Mouse (Mus musculus) G1E (cell line): ENCODE measurements at regions not wholly inside any gene's neighbourhood (a gene's known extent, or its start where the extent isn't known, plus 50 kb on each side); places are given as distances from the start of the nearest gene placed in this dataset.

Source experiments
- ATAC-seq: 2 replicates; pipeline ENCODE4 v1.8.0; 2016; ENCODE audit warnings: mild to moderate bottlenecking; ENCODE audit not compliant: insufficient number of reproducible peaks, poor library complexity, low FRiP score, severe bottlenecking; ENCODE audit errors: extremely low read depth
- DNase-seq: peaks from one replicate; pipeline ENCODE4 v3.0.0; 2012; ENCODE audit warnings: low spot score
- H3K27me3 ChIP-seq: 2 replicates; pipeline ENCODE4 v1.6.1; 2012; ENCODE audit warnings: mild to moderate bottlenecking, low read length, inconsistent platforms; ENCODE audit not compliant: insufficient read depth
- H3K36me3 ChIP-seq: replicated peaks from 2 replicates; pipeline ENCODE3; 2012; ENCODE audit warnings: mild to moderate bottlenecking, inconsistent platforms
- H3K4me1 ChIP-seq: 2 replicates; pipeline ENCODE4 v1.6.1; 2012; ENCODE audit warnings: low read depth, low read length, inconsistent platforms, mixed read lengths; ENCODE audit not compliant: insufficient read depth
- H3K4me3 ChIP-seq: 2 replicates; pipeline ENCODE4 v1.5.1; 2012; ENCODE audit warnings: low read depth, mild to moderate bottlenecking, inconsistent platforms, low read length, moderate library complexity, mixed read lengths
- H3K9me3 ChIP-seq: replicated peaks from 2 replicates; pipeline ENCODE4 v1.6.1; 2012; ENCODE audit warnings: inconsistent platforms
- CTCF ChIP-seq: IDR thresholded peaks from 2 replicates; pipeline ENCODE4 v1.5.1; 2012; ENCODE audit warnings: low read depth, low read length, inconsistent platforms, mixed read lengths
- GATA1 ChIP-seq: IDR thresholded peaks from 2 replicates; pipeline ENCODE4 v1.6.1; 2012; ENCODE audit warnings: borderline replicate concordance, low read length, inconsistent platforms, mixed read lengths
- GATA2 ChIP-seq: IDR thresholded peaks from 2 replicates; pipeline ENCODE4 v1.6.1; 2012; ENCODE audit warnings: low read depth, low read length, inconsistent platforms, borderline replicate concordance
- POLR2AphosphoS5 ChIP-seq: IDR thresholded peaks from 2 replicates; pipeline ENCODE4 v1.6.1; 2012; ENCODE audit warnings: low read depth, low read length, inconsistent platforms; ENCODE audit not compliant: insufficient replicate concordance
- TAL1 ChIP-seq: conservative IDR thresholded peaks from 2 replicates; pipeline ENCODE4 v1.6.1; 2012; ENCODE audit warnings: low read depth, low read length, inconsistent platforms, mixed read lengths

DNA sequence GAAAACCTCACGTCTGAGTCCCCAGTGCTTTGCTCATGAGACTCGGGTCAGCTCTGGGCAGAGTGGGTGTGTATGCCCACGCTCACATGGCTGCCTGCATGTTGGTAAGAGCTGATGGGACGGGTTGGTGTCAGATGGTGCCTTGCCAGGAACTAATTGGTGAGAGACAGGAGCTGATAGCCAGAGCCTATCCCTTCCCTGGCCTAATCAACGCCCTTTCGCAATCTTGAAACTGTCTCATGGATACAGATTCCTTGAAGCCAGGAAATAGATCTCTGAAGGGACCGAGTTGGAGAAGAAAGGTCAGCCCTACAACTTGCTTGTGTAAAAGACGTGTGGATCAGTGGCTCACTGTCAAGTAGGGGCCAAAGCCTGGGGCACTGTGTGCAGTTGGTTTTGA, 95.3 kb upstream of the Bcl6 start:
- no peaks in the 10 kb centered on the region for H3K27me3 ChIP-seq
- DNase-seq (no peak), ATAC-seq (no peak)
- H3K4me3 ChIP-seq = no peak overlapping the region
- H3K9me3 ChIP-seq = peaks cover 22% of the 10 kb centered on the region
- no peaks in the 10 kb centered on the region for H3K4me1 ChIP-seq
- no peaks in the 10 kb centered on the region for H3K36me3 ChIP-seq
- TF ChIP-seq TAL1 (no peak), POLR2AphosphoS5 (no peak), GATA1 (no peak), CTCF (no peak), GATA2 (no peak)

DNA sequence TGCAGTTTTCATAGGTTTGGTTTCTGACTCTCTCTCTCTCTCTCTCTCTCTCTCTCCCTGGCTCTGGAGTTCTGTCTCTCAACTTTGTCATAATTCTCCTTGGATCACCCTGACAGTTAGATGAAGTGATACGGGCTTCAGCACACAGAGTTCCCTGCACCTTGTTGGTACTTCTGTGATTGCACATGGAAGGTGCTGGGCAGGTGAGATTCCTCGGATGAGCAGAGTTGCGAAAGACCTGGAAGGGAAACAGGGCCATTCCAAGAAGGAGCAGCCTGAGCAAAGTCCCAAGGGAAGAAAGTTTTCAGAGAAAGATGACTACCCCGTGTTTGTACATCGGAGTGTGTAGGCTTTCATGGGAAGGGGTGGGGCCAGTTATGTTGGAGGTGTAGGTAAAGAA, 91.8 kb upstream of the Bcl6 start:
- ATAC-seq = no peak
- Histone ChIP-seq H3K4me3 (no peak overlapping the region), H3K9me3 (peaks cover 42% of the 10 kb centered on the region), H3K36me3 (no peaks in the 10 kb centered on the region), H3K27me3 (no peaks in the 10 kb centered on the region), H3K4me1 (no peaks in the 10 kb centered on the region)
- DNase-seq = no peak
- TF ChIP-seq POLR2AphosphoS5 = no peak
- TF ChIP-seq GATA1 = no peak
- no peak for TF ChIP-seq CTCF
- TF ChIP-seq GATA2 = no peak
- TF ChIP-seq TAL1 = no peak

- no peak for ATAC-seq
These were observed 90.0 kb upstream of the Bcl6 start for GRCm38 (mm10) chr16:24078622-24079021.

GRCm38 (mm10) chr16:24077428-24077827, 88.8 kb upstream of the Bcl6 start:
- ATAC-seq = no peak

More at GRCm38 (mm10) chr16:24078622-24079021, 90.0 kb upstream of the Bcl6 start:
- TF ChIP-seq POLR2AphosphoS5 = no peak
- no peak for TF ChIP-seq TAL1
- TF ChIP-seq CTCF = no peak
- no peak for TF ChIP-seq GATA2
- no peak for TF ChIP-seq GATA1
- H3K36me3 ChIP-seq = no peaks in the 10 kb centered on the region
- no peak for DNase-seq
- no peaks in the 10 kb centered on the region for H3K4me1 ChIP-seq
- H3K9me3 ChIP-seq = peaks cover 49% of the 10 kb centered on the region
- H3K4me3 ChIP-seq = no peak overlapping the region
- H3K27me3 ChIP-seq = no peaks in the 10 kb centered on the region

DNA sequence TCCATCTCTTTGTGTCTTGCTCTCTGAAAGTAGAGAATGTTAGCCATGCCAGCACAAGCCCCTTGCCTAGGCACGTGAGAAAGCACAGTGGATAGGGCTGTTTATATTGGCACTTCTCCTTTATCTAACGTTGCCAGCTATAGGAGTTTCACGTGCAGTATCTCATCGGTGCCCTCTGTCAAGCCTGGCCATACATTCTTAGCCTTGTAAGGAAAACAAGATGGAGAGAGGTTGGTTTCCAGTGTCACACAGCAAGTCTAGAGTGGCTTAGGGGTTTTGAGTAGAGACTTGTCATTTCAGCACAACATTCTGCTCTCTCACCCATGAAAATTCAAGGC, 88.1 kb upstream of the Bcl6 start:
- DNase-seq (no peak), ATAC-seq (no peak)
- Histone ChIP-seq H3K4me1 (no peaks in the 10 kb centered on the region), H3K4me3 (no peak overlapping the region), H3K36me3 (no peaks in the 10 kb centered on the region), H3K9me3 (peaks cover 47% of the 10 kb centered on the region), H3K27me3 (no peaks in the 10 kb centered on the region)
- TF ChIP-seq GATA2 = no peak
- no peak for TF ChIP-seq POLR2AphosphoS5

More at GRCm38 (mm10) chr16:24077428-24077827, 88.8 kb upstream of the Bcl6 start:
- TF ChIP-seq CTCF (no peak), GATA2 (no peak), GATA1 (no peak), POLR2AphosphoS5 (no peak), TAL1 (no peak)
- no peaks in the 10 kb centered on the region for H3K4me1 ChIP-seq
- no peaks in the 10 kb centered on the region for H3K27me3 ChIP-seq
- DNase-seq = no peak
- H3K36me3 ChIP-seq = no peaks in the 10 kb centered on the region
- H3K9me3 ChIP-seq = peaks cover 52% of the 10 kb centered on the region
- H3K4me3 ChIP-seq = no peak overlapping the region

DNA sequence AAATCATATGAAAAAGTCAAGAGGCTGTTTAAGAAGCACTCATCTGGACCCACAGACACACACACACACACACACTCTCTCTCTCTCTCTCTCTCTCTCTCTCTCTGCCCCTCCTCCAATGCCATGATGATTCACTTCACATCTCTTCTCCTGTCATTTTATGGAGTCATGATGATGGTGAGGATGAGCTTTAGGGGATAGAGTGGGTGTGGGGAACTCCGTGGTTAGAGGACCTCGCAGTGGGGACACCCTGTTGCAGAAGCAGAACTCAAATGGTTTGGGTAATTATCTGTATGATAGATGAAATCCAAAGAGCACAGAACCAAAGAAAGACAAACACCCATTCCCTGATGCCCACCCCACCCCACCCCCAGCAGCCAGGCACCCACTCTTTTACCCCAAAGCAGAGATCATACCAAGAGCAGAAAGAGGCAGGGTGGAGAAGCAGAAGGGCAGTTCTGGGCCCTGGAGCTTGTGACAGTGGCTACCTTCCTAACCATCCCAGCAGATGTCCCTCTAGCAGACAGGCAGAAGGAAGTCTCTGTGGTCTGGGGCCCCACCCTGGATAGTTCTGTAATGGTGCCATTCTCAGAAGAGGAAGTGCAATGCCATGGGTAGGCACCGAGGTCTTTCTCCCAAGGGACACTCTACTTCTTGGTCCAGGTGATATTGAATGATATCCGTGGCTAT, 87.6 kb upstream of the Bcl6 start:
- Histone ChIP-seq H3K4me1 (no peaks in the 10 kb centered on the region), H3K9me3 (peaks cover 46% of the 10 kb centered on the region), H3K36me3 (no peaks in the 10 kb centered on the region), H3K4me3 (no peak overlapping the region), H3K27me3 (no peaks in the 10 kb centered on the region)
- ATAC-seq = no peak
- no peak for DNase-seq
- TF ChIP-seq CTCF (no peak), GATA1 (no peak), TAL1 (no peak), GATA2 (no peak), POLR2AphosphoS5 (no peak)
